Mouse (Mus musculus) intestine, embryonic 14.5 days (tissue): ENCODE results near the gene Mrps23. TPM values are rescaled to one million over a fixed set of nuclear protein-coding genes. Genes with fewer than 3 reads are reported as not detected.

ENCODE experiments used
- ATAC-seq: fragments of 200-750 bp; cut with Nextera tagmentation; replicated peaks from 2 replicates; pipeline ENCODE4 v1.8.0; 2017; ENCODE audit warnings: low read depth, moderate number of reproducible peaks, moderate TSS enrichment, moderate library complexity; ENCODE audit not compliant: low FRiP score, low TSS enrichment
- DNase-seq: peaks from one replicate; pipeline ENCODE4 v3.0.0-alpha.2; 2018; ENCODE audit warnings: low spot score
- H3K27ac ChIP-seq: fragments of 300-500 bp; sonication (generic); 2 replicates; pipeline ENCODE4 v1.5.1; 2014; ENCODE audit warnings: low read depth, mild to moderate bottlenecking, control low read depth
- H3K27me3 ChIP-seq: fragments of 300-500 bp; sonication (generic); replicated peaks from 2 replicates; pipeline ENCODE4 v1.6.1; 2014; ENCODE audit warnings: low read length, control low read depth; ENCODE audit not compliant: control insufficient read depth, insufficient read depth
- H3K36me3 ChIP-seq: fragments of 300-500 bp; sonication (generic); 2 replicates; pipeline ENCODE4 v1.6.1; 2014; ENCODE audit warnings: low read length, control low read depth; ENCODE audit not compliant: control insufficient read depth, insufficient read depth
- H3K4me1 ChIP-seq: fragments of 300-500 bp; sonication (generic); replicated peaks from 2 replicates; pipeline ENCODE4 v1.6.1; 2014; ENCODE audit warnings: low read length, control low read depth, mixed read lengths; ENCODE audit not compliant: control insufficient read depth, insufficient read depth
- H3K4me2 ChIP-seq: fragments of 300-500 bp; sonication (generic); 2 replicates; pipeline ENCODE4 v1.6.1; 2014; ENCODE audit warnings: low read length
- H3K4me3 ChIP-seq: fragments of 300-500 bp; sonication (generic); 2 replicates; pipeline ENCODE4 v1.5.1; 2014; ENCODE audit warnings: low read depth, low read length, control low read depth, mixed read lengths
- H3K9ac ChIP-seq: fragments of 300-500 bp; sonication (generic); 2 replicates; pipeline ENCODE4 v1.6.1; 2014; ENCODE audit warnings: mild to moderate bottlenecking, low read length
- H3K9me3 ChIP-seq: fragments of 300-500 bp; sonication (generic); 2 replicates; pipeline ENCODE4 v1.6.1; 2016; ENCODE audit warnings: low read length, control low read depth; ENCODE audit not compliant: control insufficient read depth
- WGBS: fragments of 180-500 bp; shearing (Covaris S2); extraction: QIAGEN DNeasy Blood & Tissue Kit; methylation state at CpG from one replicate; pipeline ENCODE4 v1.1.7; 2014; 5-methylcytosine and 5-hydroxymethylcytosine counted together
- polyA plus RNA-seq: library from polyadenylated mRNA; unstranded; fragments of >200 nt; fragmentation: Nextera tagmentation; extraction: Ambion mirVana; gene quantifications from 2 replicates; pipeline ENCODE4 v1.2.1, GENCODE M21; 2014

Mrps23 gene
- polyA plus RNA-seq, 1 experiment from 2014 or later, result 60.8 TPM

DNA sequence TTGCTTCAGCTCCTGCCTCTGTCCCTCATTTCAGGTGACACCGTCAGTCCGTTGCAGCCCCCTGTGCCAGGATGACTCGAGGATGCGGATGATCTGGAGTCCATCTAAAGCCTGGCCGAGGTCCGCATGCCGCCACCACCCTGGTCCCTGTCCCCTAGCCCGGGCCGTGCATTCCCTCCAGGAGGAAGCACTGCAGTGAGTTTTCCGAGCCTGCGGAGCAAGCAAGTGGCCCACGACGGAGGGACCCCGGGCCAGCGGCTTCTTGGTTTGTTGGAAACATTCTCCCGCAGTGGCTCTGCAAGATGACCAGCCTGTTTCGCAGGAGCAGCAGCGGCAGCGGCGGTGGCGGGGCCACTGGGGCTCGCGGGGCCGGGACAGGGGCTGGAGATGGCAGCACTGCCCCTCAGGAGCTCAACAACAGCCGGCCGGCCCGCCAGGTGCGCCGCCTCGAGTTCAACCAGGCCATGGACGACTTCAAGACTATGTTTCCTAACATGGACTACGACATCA, 34.6 kb upstream of the Mrps23 start:
- peaks cover 43% of the 10 kb centered on the region for H3K4me1 ChIP-seq
- no peak overlapping the region for H3K4me2 ChIP-seq
- no peaks in the 10 kb centered on the region for H3K36me3 ChIP-seq
- H3K27ac ChIP-seq, result no peak overlapping the region
- no peaks in the 10 kb centered on the region for H3K9me3 ChIP-seq
- H3K4me3 ChIP-seq, result no peak overlapping the region
- no peaks in the 10 kb centered on the region for H3K27me3 ChIP-seq
- peak; percentile 55 for DNase-seq
- WGBS, result 25% methylated on average over 32 of the region's 32 CpGs
- no peak for ATAC-seq
- H3K9ac ChIP-seq, result no peak overlapping the region

DNA sequence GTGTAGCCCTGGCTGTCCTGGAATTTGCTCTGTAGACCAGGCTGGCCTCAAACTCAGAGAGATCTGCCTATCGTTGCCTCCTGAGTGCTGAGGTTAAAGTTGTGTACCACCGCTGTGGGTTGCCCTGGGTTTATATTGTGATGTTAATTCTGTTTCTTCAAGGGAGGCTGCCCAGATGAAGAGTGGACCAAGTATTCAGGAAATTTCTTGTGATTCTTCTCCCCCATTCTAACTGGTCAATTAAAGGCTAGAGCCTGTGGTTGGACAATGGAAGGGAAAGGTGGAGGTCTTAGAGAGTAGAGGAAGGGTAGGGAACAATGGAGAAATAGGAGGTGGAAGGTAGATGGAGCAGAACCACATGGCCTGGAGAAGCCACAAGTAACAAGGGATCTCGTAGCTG, 33.6 kb upstream of the Mrps23 start:
- no peaks in the 10 kb centered on the region for H3K9me3 ChIP-seq
- H3K4me2 ChIP-seq, result no peak overlapping the region
- ATAC-seq (no peak), DNase-seq (no peak)
- peaks cover 32% of the 10 kb centered on the region for H3K4me1 ChIP-seq
- WGBS, result 74% methylated on average over 3 of the region's 3 CpGs
- H3K4me3 ChIP-seq, result no peak overlapping the region
- H3K9ac ChIP-seq, result no peak overlapping the region
- no peak overlapping the region for H3K27ac ChIP-seq
- no peaks in the 10 kb centered on the region for H3K36me3 ChIP-seq
- no peaks in the 10 kb centered on the region for H3K27me3 ChIP-seq

DNA sequence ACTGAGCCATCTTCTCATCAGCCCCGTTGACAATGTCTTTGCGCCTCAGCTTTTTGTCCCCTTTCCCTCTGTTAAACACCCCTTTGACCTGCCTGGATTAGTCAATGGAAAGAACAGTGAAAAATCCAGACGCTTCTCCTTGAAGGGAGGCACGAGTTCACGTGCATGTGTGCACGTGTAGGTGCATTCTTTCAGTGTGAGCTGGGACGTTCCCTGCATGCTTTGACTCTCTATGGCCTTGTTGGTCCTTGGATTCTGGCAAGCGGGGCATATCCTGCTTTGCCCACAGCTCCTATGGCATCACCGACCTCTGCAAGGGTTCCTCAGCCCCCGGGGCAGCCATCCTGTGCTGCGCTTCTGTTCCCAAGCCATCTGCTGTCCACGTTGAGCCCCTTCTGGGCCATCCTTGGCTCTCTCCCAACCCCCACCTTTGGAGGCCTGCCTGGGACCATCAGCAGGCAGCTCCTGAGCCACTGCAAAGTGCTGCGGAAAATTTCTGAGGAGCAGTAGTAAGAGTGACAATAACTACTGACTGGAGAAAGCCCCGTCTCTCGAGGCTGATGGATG, 32.2 kb upstream of the Mrps23 start:
- no peaks in the 10 kb centered on the region for H3K36me3 ChIP-seq
- ATAC-seq (no peak), DNase-seq (no peak)
- H3K27me3 ChIP-seq, result no peaks in the 10 kb centered on the region
- H3K9me3 ChIP-seq, result no peaks in the 10 kb centered on the region
- H3K9ac ChIP-seq, result no peak overlapping the region
- H3K4me1 ChIP-seq, result peaks cover 28% of the 10 kb centered on the region
- H3K4me3 ChIP-seq, result no peak overlapping the region
- peak overlapping the region; percentile 81; the same call in 1 of the 2 replicates for H3K27ac ChIP-seq
- no peak overlapping the region for H3K4me2 ChIP-seq
- WGBS, result 58% methylated on average over 15 of the region's 15 CpGs

DNA sequence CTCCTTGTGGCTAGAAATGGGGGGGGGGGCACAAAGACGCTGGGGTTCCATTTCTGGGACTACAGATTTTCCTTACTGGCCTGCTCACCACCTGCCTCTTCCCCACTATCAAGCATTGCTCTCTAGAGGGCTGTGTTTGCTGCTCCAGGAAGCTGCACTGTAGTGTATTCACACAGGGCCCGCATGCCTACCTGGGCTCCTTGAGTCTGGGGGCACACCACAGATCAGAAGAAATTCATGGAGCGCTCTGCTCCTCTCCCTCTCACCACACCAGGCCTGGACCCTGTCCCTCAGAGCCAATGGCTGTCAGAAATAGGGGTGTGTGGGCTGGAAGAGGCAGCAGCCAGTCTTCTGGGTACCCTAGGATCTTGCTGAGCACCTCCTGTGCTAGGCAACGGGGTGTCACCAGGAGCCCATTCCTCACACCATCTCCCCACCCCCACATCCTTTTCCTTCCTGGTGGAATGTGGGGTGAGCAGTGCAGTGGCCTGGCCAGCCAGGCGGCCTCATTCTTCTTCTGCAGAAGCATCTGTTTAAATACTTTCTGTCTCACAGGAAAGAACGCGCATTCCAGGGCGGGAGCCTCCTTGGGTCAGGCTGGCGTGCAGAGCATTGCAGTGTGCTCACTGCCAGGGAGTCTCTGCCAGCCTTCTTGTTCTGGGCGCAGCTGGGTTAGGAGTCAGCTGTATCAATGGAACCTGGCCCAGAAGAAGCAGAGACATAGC, 31.4 kb upstream of the Mrps23 start:
- 17% methylated on average over 10 of the region's 10 CpGs for WGBS
- ATAC-seq (peak; percentile 69), DNase-seq (peak; percentile 73)
- H3K4me2 ChIP-seq, result no peak overlapping the region
- H3K36me3 ChIP-seq, result peaks cover 4% of the 10 kb centered on the region; the same call in 1 of the 2 replicates
- peak overlapping the region; percentile 81 for H3K27ac ChIP-seq
- no peak overlapping the region for H3K4me3 ChIP-seq
- peaks cover 28% of the 10 kb centered on the region for H3K4me1 ChIP-seq
- no peaks in the 10 kb centered on the region for H3K9me3 ChIP-seq
- H3K27me3 ChIP-seq, result no peaks in the 10 kb centered on the region
- no peak overlapping the region for H3K9ac ChIP-seq

DNA sequence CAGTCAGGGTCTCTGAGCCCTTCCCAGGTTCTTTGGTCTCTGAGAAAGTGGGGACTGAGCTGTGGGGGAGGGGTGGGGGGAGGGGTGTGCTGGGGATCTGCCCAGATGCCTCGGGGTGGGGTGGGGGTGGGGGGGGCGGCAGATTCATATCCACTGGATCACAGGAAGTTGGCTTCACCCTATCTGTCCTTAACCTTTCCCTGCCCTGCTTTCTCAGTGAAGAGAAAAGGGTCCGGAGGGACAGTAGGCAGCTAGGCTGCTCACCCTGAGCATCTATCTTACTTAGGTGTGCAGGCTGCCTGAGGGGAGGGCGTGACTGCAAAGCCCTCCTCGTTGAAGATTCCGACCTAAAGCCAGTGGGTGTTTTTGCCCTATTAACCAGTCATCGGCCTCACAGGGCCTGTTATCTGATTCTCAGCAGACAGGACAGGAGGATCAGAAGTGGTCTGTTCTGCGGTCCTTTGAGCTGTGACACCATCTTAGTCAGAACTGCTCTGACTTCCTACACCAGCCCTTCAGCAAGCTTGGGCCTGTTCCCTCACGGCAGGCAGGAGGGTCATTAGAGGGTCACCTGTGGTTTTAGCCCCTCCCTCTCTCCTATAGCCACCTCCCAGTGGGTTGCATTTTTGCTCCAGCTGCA, 30.7 kb upstream of the Mrps23 start:
- 13% methylated on average over 8 of the region's 9 CpGs for WGBS
- Histone ChIP-seq H3K36me3 (peaks cover 9% of the 10 kb centered on the region; the same call in 1 of the 2 replicates), H3K4me3 (no peak overlapping the region), H3K27ac (peak overlapping the region; percentile 81), H3K27me3 (no peaks in the 10 kb centered on the region), H3K9me3 (no peaks in the 10 kb centered on the region), H3K9ac (no peak overlapping the region), H3K4me1 (peaks cover 28% of the 10 kb centered on the region), H3K4me2 (no peak overlapping the region)
- ATAC-seq (peak; percentile 44; the same call in 1 of the 2 replicates), DNase-seq (no peak)

DNA sequence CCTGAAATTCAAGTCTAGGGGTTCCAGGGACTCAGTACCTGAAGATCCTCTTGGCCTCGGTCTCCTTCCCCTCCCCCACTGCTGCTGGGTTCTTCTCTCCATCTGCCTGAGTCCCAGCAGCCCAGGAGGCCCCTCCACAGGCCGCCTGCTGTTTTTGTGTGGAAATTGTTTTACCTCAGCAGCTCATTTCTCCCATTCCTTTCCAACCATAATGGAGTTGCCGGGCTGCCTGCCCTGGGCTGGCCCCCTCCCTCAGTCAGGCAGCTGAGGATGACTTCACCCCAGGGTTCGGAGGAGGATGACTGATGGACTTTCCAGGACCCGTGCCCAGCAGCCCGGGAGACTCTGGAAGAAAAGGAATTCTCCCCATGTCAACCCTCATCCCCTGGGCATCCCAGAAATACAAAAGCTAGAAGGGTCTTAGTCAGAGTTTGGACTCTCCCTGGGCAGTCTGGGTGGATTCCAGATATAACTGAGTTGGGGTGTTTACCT, 23.7 kb upstream of the Mrps23 start:
- H3K36me3 ChIP-seq, result peaks cover 22% of the 10 kb centered on the region; the same call in 1 of the 2 replicates
- no peaks in the 10 kb centered on the region for H3K27me3 ChIP-seq
- H3K27ac ChIP-seq, result peak overlapping the region; percentile 95
- H3K4me3 ChIP-seq, result no peak overlapping the region
- peak overlapping the region; percentile 24 for H3K4me2 ChIP-seq
- peaks cover 31% of the 10 kb centered on the region for H3K4me1 ChIP-seq
- no peak overlapping the region for H3K9ac ChIP-seq
- no peaks in the 10 kb centered on the region for H3K9me3 ChIP-seq
- DNase-seq (no peak), ATAC-seq (peak; percentile 51)
- 20% methylated on average over 6 of the region's 6 CpGs for WGBS

DNA sequence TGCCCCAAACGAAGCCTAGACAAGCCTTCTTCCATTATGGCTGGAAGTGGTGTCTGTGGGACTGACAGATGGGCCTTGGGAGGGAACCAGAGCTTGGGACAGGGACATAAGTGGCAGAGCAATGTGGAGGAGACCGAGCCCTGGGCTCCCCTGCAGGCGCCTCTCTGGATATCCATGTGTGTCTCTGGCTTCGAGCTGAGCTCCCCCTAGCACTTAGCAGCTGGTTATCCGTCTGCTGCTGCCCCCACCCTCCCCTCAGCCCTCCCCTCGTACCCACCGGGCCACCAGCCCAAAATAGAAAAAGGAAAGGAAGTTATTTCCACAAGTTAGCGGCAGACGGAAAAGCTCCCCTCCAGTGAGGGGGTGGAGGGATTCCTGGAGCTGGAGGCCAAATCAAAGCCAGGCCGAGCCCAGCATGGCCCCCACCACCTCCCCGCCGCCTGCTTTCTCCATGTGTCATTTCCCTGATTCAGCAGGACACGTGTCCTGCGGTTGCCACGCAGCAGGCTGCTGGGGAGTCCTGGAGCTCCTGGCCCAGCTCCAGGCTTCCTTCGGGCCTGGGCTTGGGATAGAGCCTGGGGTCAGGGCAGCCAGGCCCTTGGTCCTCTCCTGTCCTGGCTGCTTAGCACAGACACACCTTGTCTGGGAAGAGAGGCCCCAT, 23.1 kb upstream of the Mrps23 start:
- Histone ChIP-seq H3K4me3 (no peak overlapping the region), H3K9ac (no peak overlapping the region), H3K4me2 (peak overlapping the region; percentile 24), H3K4me1 (peaks cover 32% of the 10 kb centered on the region), H3K9me3 (no peaks in the 10 kb centered on the region), H3K27ac (peak overlapping the region; percentile 95), H3K36me3 (peaks cover 25% of the 10 kb centered on the region; the same call in 1 of the 2 replicates), H3K27me3 (no peaks in the 10 kb centered on the region)
- ATAC-seq, result peak; percentile 74
- WGBS, result 20% methylated on average over 16 of the region's 16 CpGs
- peak; percentile 70 for DNase-seq

DNA sequence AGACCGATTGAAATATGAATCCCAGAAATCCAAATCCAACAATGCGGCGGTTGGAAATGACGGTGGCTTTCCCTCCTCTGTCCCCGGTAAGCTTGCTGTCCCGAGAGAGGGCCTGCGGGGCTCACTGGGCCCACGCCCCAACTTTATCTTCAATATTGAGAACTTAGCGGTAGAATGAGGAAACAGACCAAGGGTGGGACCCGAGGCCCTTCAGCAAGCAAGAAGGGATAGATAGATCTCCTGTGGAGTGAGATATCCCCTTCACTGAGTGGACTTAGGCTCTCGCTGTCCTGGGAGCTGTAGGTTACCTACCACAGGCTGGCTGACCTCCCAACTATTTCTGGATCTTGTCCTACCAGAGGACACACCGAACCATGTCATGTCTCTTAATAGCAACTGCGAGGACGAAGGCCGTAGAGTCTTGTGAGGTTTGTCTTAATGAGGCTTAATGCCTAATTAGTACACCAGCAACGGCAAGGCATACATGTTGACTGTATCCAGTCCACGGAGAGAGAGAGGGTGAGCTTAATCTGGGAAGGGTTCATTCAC, 19.5 kb upstream of the Mrps23 start:
- no peak for ATAC-seq
- H3K9ac ChIP-seq, result no peak overlapping the region
- no peaks in the 10 kb centered on the region for H3K9me3 ChIP-seq
- no peak overlapping the region for H3K4me2 ChIP-seq
- 88% methylated on average over 17 of the region's 17 CpGs for WGBS
- peaks cover 46% of the 10 kb centered on the region for H3K4me1 ChIP-seq
- DNase-seq, result no peak
- H3K27ac ChIP-seq, result no peak overlapping the region
- H3K36me3 ChIP-seq, result peaks cover 16% of the 10 kb centered on the region; the same call in 1 of the 2 replicates
- no peak overlapping the region for H3K4me3 ChIP-seq
- no peaks in the 10 kb centered on the region for H3K27me3 ChIP-seq
